Mouse (Mus musculus) MN1 (cell line): Measurements from ENCODE around the gene Lcmt2.
"Not testable (repeated sequence)": the region's sequence is repeated elsewhere in the genome, so short reads cannot be mapped to it uniquely, and the experiment has no call there.

Experiments
- DNase-seq: peaks from one replicate; pipeline ENCODE4 v3.0.0-alpha.2; 2016; ENCODE audit warnings: low spot score

Gene Lcmt2

GRCm38 (mm10) chr2:121140018-121140882 lies at the start of gene Lcmt2, which contains the start of gene Adal:
Lcmt2 (minus strand) TSS chr2:121140653.
Adal (plus strand) TSS chr2:121140428.
- no peak for DNase-seq

- no peak for DNase-seq
These were observed 48.1 kb upstream of the Lcmt2 start for GRCm38 (mm10) chr2:121188530-121188929.

- no peak for DNase-seq
These were observed 43.7 kb upstream of the Lcmt2 start for GRCm38 (mm10) chr2:121184142-121184541.

GRCm38 (mm10) chr2:121183431-121183830 lies 43.0 kb upstream of the Lcmt2 start:
- DNase-seq: peak; percentile 20

- DNase-seq: no peak
These were observed 38.5 kb upstream of the Lcmt2 start for GRCm38 (mm10) chr2:121178828-121179479.

GRCm38 (mm10) chr2:121170980-121171742 lies 30.7 kb upstream of the Lcmt2 start, which contains the start of gene Zscan29:
Zscan29 (minus strand) TSS chr2:121171125.
- DNase-seq: peak; percentile 92

GRCm38 (mm10) chr2:121170481-121170971 lies 30.1 kb upstream of the Lcmt2 start, which contains the start of gene Tubgcp4:
Tubgcp4 (plus strand) TSS chr2:121170654.
- DNase-seq: peak; percentile 39

- DNase-seq: peak; percentile 15
These were observed 29.4 kb upstream of the Lcmt2 start for GRCm38 (mm10) chr2:121169902-121170301.

- no peak for DNase-seq
These were observed 28.7 kb upstream of the Lcmt2 start for GRCm38 (mm10) chr2:121169173-121169572.

- DNase-seq: no peak
These were observed 12.6 kb upstream of the Lcmt2 start for GRCm38 (mm10) chr2:121153100-121153499.

- no peak for DNase-seq
These were observed 9.2 kb upstream of the Lcmt2 start for GRCm38 (mm10) chr2:121149679-121150078.

GRCm38 (mm10) chr2:121142415-121142814 lies 2.0 kb upstream of the Lcmt2 start:
- no peak for DNase-seq

GRCm38 (mm10) chr2:121141216-121142035 lies 973 bp upstream of the Lcmt2 start:
- DNase-seq: no peak

GRCm38 (mm10) chr2:121139266-121140017 lies 1.0 kb downstream of the Lcmt2 start:
- DNase-seq: peak; percentile 12

- no peak for DNase-seq
These were observed 3.1 kb downstream of the Lcmt2 start for GRCm38 (mm10) chr2:121137371-121137770.

GRCm38 (mm10) chr2:121132822-121133221 lies 7.6 kb downstream of the Lcmt2 start:
- DNase-seq: no peak

- DNase-seq: no peak
These were observed 11.4 kb downstream of the Lcmt2 start for GRCm38 (mm10) chr2:121128865-121129620.

- no peak for DNase-seq
These were observed 12.9 kb downstream of the Lcmt2 start for GRCm38 (mm10) chr2:121127536-121127935.

- not testable (repeated sequence) for DNase-seq
These were observed 14.2 kb downstream of the Lcmt2 start for GRCm38 (mm10) chr2:121126302-121126701.

- no peak for DNase-seq
These were observed 21.2 kb downstream of the Lcmt2 start for GRCm38 (mm10) chr2:121119260-121119659.
